Mouse (Mus musculus): ENCODE measurements around the gene Arhgdia.

Arhgdia gene

DNA sequence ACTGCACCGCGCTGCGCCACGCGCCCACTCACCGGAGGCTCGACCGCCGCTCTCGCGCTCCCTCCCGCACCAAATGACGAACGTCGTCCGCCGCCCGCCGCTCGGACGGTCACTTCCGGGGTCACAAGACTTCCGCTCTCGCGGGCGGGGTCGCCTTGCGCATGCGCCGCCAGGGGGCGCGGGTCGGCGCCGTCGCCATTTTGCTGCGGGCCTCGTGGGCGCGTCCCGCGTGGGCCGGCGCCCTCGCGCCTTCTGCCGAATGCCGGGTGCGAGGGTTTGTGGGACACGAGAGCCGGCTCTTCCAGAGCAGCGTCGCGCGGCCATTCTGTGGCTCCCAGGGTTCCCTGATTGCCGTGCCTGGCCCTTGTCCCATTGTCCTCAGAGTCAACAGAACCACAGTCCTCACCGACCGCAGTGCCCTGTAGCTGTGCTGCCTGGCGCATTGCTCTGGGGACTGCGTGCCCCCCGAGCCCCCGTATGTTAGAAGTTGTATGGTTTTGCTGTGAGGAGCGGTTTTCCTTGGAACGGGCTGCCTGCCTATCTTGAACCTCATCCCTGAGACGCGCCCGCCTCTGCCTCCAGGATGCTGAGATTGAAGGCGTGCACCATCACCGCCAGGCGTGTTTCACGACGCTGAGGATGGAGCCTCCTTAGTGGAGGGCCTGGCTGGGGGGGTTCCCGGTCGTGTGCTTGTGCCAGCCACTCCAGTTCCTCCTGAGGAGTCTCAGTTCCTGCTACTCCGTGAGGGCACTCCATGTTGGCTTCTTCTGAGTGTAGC is at the start of gene Arhgdia:
Gene Arhgdia (minus strand): TSS at position 135 of the 778 bp plus-strand sequence.
- DNase-seq (ENCODE audit: low spot score), result peak; percentile 90

DNA sequence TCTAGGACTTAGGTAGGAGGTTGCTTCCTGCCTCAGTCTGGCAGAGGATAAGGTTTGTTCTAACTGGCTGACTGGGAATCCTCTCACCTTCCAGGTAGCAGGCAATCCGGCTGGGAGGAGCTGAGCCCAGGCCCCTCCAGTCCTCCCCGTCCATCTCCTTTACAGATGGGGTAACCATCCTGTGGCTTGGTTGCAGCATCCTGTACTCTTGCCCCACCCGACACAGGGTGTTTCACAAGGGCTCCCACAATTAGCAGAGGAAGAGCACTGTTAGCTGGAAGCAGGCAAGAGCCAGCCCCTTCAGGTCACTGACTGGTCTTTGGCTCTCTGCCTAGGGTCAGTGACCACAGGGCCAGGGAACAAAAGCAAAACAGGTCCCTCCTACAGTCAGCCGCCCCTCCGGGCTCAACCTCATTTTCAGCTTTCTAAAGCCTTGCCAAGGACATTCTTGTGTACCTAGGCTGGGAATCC is 49.0 kb upstream of the Arhgdia start:
- DNase-seq (ENCODE audit: low spot score), result no peak

DNA sequence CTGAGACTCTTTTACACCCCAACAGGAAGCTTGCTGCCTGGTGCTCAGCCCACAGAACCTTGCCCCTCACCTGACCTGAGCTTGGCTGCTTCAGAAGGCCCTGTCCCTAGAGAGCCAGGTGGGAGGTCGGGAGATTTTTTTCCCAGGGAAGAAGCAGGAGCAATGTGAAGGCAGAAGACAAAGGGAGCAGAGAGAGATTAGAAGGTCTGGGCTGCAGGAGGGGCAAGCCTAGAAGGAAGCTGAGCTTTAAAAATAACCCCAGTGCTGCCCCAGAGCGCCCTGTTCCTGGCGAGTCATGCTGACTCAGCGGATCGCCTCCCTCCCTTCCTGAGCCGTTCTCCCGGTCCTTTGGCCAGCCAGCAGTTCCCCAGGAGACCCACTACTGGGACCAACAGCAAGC is 48.5 kb upstream of the Arhgdia start:
- DNase-seq (ENCODE audit: low spot score), result peak; percentile 39

DNA sequence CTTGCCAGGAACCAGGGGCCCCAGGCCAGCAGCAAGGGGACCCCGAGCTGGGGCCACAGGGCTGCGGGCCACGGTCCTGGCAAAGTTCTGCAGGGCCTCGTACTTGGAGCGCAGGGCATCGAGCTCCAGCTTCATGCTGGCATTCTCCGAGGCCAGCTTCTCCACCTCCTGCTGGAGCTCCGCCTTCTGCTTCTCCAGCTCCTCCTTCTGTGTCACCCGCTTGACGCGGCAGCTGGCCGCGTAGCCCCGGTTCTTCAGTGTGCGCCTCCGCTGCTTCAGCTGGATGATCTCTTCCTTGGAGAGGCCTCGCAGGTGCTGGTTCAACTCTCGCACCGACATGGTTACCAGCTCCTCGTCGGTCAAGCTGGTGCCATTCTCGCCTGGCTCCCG is 47.9 kb upstream of the Arhgdia start:
- no peak for DNase-seq (ENCODE audit: low spot score)

DNA sequence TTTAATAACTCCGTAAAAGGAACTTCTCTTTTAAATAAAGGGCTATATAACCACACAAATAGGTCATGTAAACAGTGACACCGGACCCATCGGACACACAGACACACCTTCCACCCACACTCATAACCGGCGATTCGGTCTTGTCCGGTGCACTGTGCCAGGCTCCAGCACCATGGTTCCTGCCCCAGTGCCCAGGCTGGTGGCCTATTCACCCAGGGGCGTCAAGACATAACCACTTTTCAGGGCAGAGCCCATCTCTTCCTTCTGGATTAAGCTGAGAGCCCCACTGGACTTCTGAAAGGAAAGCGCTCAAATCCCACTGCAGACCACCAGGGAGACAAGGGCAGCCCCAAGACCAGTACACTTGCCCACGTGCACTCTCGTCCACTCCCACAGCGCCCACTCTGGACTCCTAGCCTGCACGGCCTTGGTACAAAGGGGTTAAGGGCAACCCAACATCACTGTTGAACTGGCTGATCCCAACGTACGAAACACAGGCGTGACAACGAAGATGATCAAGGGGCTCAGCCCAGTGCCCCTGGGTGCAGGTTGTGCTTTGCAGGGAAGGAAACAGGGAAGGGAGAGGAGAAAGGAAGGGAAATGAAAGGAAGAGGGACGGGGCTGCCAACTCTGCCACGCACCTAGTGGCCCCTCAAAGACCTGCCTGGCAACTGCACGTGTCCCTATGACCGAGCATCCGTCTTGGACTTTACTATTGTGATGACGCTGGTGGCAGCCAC is 47.3 kb upstream of the Arhgdia start:
- no peak for DNase-seq (ENCODE audit: low spot score)

DNA sequence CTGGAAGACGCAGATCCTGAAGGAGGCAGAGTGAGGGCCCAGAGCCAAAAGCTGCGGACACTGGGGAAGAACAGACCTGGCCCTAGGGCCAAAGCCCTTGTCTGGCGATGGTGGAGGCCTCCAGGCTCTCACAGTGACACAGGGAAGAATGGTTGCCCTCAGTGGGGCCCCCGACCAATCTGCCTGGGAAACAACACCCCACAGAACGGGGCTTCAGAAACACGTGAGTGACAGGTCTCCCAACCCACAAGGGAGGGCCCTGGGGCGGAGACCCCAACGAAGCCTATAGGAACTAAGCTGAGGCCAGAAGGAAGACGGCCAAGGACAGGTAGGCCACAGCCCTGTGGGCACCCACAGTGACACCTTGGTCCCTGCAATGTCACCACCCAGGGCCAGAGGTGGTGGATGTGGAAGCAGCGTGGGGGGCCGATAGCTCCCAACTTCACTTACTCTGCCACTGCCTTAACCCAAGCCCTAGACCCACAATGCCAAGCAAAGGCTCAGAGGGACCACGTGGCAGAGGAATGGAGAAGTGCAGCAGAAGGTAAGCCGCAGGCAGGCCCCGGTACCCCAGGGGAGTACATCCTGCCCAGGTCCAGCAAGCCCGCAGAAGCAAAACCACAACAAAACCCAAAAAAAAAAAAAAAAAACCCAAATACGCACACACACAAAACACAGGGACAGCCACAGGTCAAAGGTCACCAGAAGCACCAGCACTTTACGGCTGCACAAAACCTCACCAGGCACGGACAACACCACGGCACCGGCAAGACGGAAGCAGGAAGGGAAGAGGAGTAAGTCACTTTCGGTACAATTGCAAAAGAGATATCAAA is 46.3 kb upstream of the Arhgdia start:
- DNase-seq (ENCODE audit: low spot score), result no peak

DNA sequence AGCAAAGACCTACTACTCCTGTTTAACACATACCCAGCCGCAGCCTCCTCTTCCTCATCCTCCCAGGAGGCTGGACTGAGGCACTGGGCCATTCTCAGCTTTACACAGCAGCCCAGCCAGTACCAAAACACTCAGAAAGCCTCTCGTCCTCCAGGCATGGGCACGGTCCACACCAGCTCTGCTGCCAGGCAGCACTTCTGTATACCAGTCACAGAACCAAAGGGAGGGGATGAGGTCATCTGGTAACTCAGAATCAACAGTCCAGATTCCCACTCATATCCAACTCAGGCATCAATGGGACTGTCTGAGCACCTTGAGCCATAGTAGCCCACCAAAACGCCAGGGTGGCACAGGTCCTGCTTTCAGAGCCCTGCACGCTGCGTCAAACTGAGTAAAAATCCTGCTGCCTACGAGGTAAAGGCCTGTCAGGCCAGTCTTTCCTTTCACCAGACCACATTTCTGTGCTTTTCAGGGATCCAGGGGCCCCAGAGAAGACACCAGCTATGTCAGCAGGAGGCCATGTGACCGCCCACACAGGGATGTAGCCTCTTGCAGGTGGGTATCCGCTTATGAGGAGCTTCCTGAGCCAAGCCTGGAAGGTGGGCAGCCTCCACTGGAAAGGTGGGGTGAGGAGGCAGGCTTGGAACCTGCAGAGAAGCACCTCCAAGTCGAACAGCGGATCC is 45.5 kb upstream of the Arhgdia start:
- DNase-seq (ENCODE audit: low spot score), result no peak

DNA sequence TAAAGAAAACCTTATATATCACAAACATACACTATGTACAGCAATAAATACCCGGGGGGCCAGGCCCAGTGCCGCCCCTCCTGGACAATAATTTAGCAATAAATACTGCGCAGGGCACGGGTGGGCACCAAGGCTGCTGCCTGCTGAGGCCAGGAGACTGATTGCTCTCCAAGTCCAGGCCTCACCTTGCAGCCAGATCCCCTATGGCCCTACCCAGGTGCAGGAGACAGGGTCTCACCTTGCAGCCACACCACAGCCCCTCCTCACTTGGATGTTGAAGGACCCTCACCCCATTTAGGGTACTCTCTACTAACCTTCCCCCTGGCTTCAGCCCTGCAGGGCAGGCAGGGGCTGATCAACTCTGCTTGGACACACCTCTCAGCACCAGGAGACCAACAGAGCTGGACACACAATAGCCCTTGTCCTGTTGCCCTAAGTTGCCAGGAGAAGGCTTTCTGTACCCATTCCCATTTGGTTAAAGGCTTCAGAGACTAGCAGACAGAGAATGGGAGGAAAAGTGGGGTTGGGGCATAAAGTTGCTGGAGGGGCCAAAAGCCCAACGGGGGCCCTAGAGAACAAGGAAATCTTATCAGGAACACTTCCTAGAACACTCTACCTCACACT is 43.8 kb upstream of the Arhgdia start, which contains the start of gene Sirt7:
Gene Sirt7 (minus strand): TSS at position 89 of the 624 bp plus-strand sequence.
- no peak for DNase-seq (ENCODE audit: low spot score)

DNA sequence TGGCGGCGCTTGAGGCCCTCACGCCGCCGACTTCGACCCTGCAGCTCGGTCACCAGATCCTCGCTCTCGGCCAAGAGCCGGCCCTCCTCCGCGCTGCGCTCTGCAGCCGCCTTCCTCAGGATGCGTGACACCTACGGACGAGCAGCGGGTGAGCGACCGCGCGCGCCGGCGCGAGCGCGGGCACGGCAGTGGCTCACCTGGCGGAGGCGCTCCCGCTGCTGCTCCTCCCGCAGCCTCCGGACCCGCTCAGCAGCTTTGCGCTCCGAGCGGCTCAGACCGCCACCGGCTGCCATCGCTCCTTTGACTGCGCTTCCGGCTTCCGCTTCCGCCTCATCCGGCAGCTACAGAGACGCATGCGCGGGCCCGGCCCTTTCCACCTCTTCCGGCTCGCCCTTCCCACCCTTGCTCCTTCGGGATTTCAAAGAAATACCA is 43.3 kb upstream of the Arhgdia start:
- DNase-seq (ENCODE audit: low spot score), result peak; percentile 93

DNA sequence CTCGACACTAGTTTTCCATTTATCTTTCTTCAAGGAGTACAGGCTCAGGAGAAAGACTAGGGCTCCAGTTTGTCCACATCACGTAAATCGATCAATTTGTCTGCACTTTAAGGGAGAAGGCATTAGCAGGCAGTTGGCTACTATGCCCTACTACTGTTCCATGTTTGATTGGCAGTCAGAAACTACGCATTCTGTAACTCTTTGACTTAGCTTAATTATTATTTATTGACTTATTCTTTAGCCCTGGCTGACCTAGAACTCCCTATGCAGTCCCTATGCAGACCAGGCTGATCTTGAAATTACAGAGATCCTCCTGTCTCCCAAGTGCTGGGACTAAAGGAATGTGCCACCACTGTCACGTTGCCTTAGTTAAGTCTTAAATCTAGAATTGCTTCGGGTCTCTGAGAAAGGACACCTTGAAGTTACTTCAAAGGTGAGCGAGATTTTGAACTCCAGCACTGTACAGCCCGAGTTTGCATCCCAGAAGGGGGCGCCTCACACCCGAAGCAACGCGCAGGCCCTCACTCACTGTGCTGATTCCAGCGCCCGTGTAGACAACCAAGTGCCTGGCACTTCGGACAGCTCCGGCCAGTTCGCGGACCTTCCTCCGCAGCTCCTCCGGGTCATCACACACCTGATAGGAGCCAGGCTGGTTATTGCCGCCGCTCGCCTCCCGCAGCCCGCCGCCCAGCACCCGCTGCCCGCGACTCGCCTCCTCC is 42.7 kb upstream of the Arhgdia start:
- DNase-seq (ENCODE audit: low spot score), result peak; percentile 77

DNA sequence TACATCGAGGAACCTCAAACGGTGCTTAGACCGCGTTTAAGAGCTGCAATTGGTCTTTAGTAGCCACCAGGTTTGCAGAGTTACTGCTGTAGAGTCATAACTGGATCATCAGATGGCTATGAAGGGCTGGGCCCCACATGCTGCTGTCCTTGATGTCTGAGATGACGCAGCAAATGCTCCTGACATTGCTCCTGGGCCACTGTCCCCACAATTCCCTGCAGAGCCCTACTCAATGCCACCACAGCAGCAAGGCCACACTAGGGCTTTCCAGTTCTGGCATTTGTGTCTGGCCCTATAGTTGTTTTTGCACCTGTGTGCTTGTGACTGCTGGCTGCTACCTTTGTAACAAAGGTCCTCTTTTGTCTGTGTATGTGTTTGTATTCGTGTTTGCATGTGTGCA is 41.4 kb upstream of the Arhgdia start:
- DNase-seq (ENCODE audit: low spot score), result no peak

DNA sequence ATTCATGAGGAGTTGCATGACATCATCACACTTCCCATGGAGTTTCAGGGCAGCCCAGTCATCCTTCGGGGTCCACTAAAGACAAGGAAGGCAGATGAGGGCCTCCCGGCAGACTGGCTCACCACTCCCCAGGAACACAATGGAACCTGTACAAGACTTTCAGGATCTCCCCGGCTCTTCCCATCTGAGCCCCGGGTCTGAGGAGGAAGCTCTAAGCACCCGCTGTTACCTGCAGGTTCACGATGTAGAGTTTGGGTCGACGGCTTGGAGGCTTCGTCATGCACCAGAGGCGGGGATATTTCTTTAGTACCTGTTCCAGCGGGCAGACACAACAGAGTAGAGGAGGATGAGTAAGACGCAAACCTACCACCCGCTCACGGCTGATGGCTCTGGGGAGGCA is 38.8 kb upstream of the Arhgdia start:
- DNase-seq (ENCODE audit: low spot score), result no peak

DNA sequence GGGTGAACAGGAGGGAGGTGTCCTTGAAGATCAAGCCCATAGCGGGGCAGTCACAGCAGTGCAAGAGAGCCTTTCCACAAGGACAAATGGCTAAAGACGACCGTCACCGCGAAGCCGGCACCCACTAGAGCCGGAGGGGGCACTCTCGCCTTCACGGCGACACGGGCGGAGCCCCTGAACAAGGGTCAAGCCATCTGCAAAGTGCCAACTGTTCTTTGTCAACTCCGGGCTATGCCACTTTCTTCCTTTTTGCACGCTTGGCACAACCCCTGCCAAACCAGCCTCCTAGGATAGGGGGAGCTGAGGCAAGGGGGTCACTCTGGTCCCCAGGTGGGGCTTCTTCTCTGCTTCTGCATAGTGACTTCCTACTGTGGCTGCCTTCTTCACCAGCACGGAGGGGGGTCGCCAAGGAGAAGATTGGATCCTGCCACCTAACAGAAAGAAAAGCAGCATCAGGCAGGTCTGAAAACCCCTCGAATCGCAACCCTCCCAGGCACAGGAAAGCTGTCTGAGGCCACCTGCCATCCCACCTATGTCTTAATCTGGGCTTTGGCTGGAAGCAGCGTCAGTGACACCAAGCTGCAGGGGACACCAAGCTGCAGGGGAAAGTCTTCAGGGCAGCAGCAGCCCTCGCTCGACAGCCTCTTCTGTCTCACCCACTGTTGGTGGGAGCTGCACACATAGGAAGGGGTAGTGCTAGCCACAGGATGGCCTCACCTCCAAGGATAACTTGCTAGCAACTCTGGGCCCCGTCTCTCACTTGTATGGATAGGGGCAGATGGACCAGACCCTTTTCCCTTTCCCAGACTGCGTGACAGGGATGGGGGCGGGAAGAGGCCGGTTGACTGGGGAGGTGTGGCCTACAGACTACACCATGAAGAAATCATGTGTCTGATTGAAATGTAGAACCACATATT is 37.5 kb upstream of the Arhgdia start:
- DNase-seq (ENCODE audit: low spot score), result no peak

DNA sequence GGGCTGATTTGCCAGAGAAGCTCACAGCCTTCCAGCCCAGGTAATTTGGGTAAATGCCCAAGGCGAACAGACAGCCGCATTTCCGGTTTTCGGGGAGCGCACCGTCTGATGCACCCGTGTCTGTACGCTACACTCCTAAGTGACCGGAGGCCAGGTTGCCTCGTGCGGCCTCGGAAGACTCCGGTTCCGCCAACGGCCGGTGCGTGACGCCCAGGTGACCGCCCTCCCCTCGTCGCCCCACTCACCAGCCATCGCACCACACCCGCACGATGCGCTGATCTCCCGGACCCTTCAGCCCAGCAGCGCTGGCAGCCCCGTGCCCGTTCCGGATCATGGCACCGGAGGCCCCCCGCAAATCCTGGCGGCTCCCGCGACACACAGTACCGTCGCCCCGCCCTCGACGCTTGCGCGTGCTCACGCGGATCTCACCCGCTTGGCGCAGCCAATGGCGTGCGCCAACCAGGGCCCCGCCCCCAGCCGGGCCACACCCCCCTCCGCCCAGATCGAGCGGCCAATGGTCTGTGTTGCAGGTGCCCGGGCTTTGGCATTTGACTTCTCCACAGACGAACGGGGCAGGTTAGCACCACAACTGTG is 36.2 kb upstream of the Arhgdia start, which contains the start of gene Pcyt2:
Gene Pcyt2 (minus strand): TSS at position 418 of the 594 bp plus-strand sequence.
- peak; percentile 94 for DNase-seq (ENCODE audit: low spot score)

DNA sequence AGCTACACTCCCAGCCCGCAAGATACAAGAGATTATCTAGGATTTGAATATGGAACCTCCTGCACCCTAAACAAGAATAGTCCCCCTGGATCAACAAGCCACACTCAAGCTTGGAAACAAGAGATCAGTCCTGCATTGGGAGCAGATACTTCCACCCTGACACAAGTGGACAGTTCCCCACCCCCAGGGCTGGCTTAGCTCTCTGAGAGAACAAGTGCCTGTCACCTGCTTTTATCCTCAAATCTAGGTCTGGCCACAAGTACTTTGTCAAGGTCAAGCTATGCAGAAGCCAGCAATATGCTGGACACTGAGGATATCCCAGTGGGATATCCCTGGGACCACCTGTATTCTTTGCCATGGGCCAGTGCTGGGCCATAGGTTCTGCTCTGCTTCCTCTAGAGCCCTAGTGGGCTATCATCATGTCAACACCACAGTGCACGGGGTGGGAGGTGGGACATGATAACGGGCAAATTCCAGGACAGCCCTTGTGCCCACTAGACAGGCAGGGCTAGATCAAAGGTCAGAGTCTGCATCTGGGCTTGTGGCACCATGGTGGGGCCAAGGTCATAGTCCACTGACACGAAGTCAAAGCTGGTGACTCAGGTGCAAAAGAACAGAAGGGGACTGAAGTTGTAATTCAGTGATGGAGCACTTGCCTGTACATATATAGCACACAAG is 35.3 kb upstream of the Arhgdia start:
- DNase-seq (ENCODE audit: low spot score), result no peak

DNA sequence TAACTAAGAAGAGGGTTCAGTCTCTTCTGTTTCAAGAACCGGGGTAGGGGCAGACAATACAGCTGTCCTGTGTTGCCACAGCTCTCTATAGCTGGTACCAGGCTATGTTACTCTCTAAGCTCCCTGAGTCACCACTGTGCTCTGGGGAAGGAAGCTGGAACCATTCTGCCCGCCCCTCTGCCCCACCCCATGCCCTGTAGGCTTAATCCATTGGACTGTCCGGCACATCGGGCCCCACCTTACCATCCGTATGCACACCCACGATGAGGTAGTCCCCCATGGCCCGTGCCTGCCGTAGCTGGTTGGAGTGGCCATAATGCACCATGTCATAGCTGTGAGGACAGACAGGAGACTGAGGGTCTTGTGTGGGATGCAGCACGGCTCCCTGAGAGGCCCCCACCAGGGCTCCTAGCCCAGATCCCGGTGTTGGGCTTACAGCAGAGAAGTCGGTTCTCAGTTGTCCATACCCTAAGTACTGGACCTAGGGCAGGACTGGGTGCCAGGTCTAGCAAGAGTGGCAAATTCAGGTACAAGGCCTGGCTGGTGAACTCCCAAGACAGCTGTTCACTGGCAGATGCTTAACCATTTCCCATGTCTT is 34.3 kb upstream of the Arhgdia start:
- DNase-seq (ENCODE audit: low spot score), result no peak

DNA sequence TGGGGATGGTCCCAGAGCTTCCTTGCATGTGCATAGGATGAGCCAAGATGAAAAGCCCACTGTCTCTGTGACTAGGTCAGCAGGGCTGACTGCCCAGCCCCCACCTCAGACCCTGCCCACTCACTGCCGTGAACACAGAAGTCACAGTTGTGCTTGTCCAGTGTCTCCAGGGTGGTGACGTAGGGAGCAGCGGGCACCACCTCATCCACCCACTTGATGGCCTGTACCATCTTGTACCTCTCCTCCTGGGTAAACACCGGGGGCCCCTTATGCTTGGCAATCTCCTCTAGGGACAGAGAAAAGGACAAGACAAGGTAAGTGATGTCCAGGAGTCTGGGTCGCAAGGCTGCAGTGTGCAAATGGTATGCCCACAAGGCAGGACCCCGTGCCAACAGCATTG is 33.7 kb upstream of the Arhgdia start:
- no peak for DNase-seq (ENCODE audit: low spot score)

DNA sequence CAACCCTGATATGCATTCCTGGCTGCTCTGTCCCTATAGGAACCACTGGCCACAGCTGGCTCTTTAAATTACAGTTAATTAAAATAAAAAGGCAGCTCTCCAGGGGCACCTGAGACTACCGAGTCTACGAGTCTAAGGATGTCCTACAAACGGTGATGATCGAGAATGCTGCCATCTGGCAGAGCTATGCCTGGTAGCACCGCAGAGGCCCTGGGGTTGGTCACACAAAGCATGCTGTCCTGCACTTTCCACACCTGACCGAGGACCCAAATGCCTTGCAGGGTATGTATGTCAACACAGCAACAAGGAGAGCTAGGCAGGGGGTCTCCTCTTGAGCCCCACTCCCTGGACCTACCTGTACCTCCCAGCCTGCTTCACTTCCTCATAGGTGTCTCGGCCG is 32.6 kb upstream of the Arhgdia start:
- no peak for DNase-seq (ENCODE audit: low spot score)
